Mouse (Mus musculus): ENCODE data around the gene Trappc6a. TPM values are rescaled to one million over a fixed set of nuclear protein-coding genes. Genes with fewer than 3 reads are reported as not detected.
A peak's percentile ranks its signal among the peaks of the same experiment; 100 is the strongest.

Trappc6a gene
- polyA plus RNA-seq, 1 experiment from 2014 or later: 101 TPM

- no peaks in the 10 kb centered on the region for H3K27me3 ChIP-seq (ENCODE audit: control insufficient read depth, insufficient read depth, low read length)
- peaks cover 46% of the 10 kb centered on the region for H3K4me1 ChIP-seq (ENCODE audit: control insufficient read depth, insufficient read depth, low read length)
- peak; percentile 92 for ATAC-seq (ENCODE audit: insufficient read depth, low FRiP score)
- peaks cover 15% of the 10 kb centered on the region for H3K36me3 ChIP-seq (ENCODE audit: control insufficient read depth, insufficient read depth, low read length)
- H3K4me2 ChIP-seq (ENCODE audit: low read depth, low read length): peak overlapping the region; percentile 98
- H3K9ac ChIP-seq (ENCODE audit: low read length): peak overlapping the region; percentile 97
- WGBS: under 1% methylated on average over 100 of the region's 102 CpGs
- H3K4me3 ChIP-seq (replicated peaks; ENCODE audit: low read length): peak overlapping the region; percentile 99
- peak overlapping the region; percentile 95 for H3K27ac ChIP-seq (ENCODE audit: low read length)
- no peaks in the 10 kb centered on the region for H3K9me3 ChIP-seq (replicated peaks; ENCODE audit: control insufficient read depth, low read length)
Observed at GRCm38 (mm10) chr7:19561765-19562642, 53.8 kb downstream of the Trappc6a start.

- Histone ChIP-seq H3K36me3 (ENCODE audit: control insufficient read depth, insufficient read depth, low read length) (peaks cover 15% of the 10 kb centered on the region), H3K27me3 (ENCODE audit: control insufficient read depth, insufficient read depth, low read length) (no peaks in the 10 kb centered on the region), H3K4me3 (replicated peaks; ENCODE audit: low read length) (peak within 1 kb of the TSS; percentile 99), H3K9ac (ENCODE audit: low read length) (peak within 1 kb of the TSS; percentile 97), H3K4me1 (ENCODE audit: control insufficient read depth, insufficient read depth, low read length) (peaks cover 42% of the 10 kb centered on the region), H3K27ac (ENCODE audit: low read length) (peak within 1 kb of the TSS; percentile 95), H3K9me3 (replicated peaks; ENCODE audit: control insufficient read depth, low read length) (no peaks in the 10 kb centered on the region), H3K4me2 (ENCODE audit: low read depth, low read length) (peak within 1 kb of the TSS; percentile 98)
- no peak for ATAC-seq (ENCODE audit: insufficient read depth, low FRiP score)
- WGBS: 2% methylated on average over 19 of the region's 19 CpGs
Observed at GRCm38 (mm10) chr7:19562643-19563410, 54.6 kb downstream of the Trappc6a start, which contains the start of gene Ppp1r37. TSS of gene Ppp1r37 (minus strand) at chr7:19563076.

GRCm38 (mm10) chr7:19563884-19564283 is 55.7 kb downstream of the Trappc6a start:
- H3K9ac ChIP-seq (ENCODE audit: low read length): no peak overlapping the region
- peaks cover 35% of the 10 kb centered on the region for H3K4me1 ChIP-seq (ENCODE audit: control insufficient read depth, insufficient read depth, low read length)
- no peak overlapping the region for H3K27ac ChIP-seq (ENCODE audit: low read length)
- no peak overlapping the region for H3K4me3 ChIP-seq (replicated peaks; ENCODE audit: low read length)
- H3K9me3 ChIP-seq (replicated peaks; ENCODE audit: control insufficient read depth, low read length): no peaks in the 10 kb centered on the region
- H3K4me2 ChIP-seq (ENCODE audit: low read depth, low read length): 0 out of 2 replicates have a peak overlapping the region, but pooled peaks have one; percentile 98
- 75% methylated on average over 3 of the region's 3 CpGs for WGBS
- ATAC-seq (ENCODE audit: insufficient read depth, low FRiP score): no peak
- H3K27me3 ChIP-seq (ENCODE audit: control insufficient read depth, insufficient read depth, low read length): no peaks in the 10 kb centered on the region
- H3K36me3 ChIP-seq (ENCODE audit: control insufficient read depth, insufficient read depth, low read length): peaks cover 15% of the 10 kb centered on the region

GRCm38 (mm10) chr7:19564455-19564854 is 56.3 kb downstream of the Trappc6a start:
- WGBS: 86% methylated on average over 4 of the region's 4 CpGs
- Histone ChIP-seq H3K36me3 (ENCODE audit: control insufficient read depth, insufficient read depth, low read length) (peaks cover 15% of the 10 kb centered on the region), H3K4me1 (ENCODE audit: control insufficient read depth, insufficient read depth, low read length) (peaks cover 29% of the 10 kb centered on the region), H3K27me3 (ENCODE audit: control insufficient read depth, insufficient read depth, low read length) (no peaks in the 10 kb centered on the region), H3K27ac (ENCODE audit: low read length) (no peak overlapping the region), H3K9me3 (replicated peaks; ENCODE audit: control insufficient read depth, low read length) (no peaks in the 10 kb centered on the region), H3K9ac (ENCODE audit: low read length) (no peak overlapping the region), H3K4me2 (ENCODE audit: low read depth, low read length) (no peak overlapping the region), H3K4me3 (replicated peaks; ENCODE audit: low read length) (no peak overlapping the region)
- no peak for ATAC-seq (ENCODE audit: insufficient read depth, low FRiP score)

Other genes with a start within 250 kb of the Trappc6a start
- 77.8 and 85.6 TPM in 2 replicates for gene Vasp, start 236.6 kb upstream of the Trappc6a start, polyA plus RNA-seq (2015; fragmentation: Nextera tagmentation; extraction: Ambion mirVana)
- 0.17 TPM in 1 of 2 replicates, not detected in the other for gene Ppm1n, start 228.3 kb upstream of the Trappc6a start, polyA plus RNA-seq (2015; fragmentation: Nextera tagmentation; extraction: Ambion mirVana)
- 14.8 and 21.7 TPM in 2 replicates for gene Rtn2, start 225.8 kb upstream of the Trappc6a start, polyA plus RNA-seq (2015; fragmentation: Nextera tagmentation; extraction: Ambion mirVana)
- gene Fosb, start 198.3 kb upstream of the Trappc6a start, polyA plus RNA-seq (2015; fragmentation: Nextera tagmentation; extraction: Ambion mirVana): 0.25 and 0.27 TPM in 2 replicates
- gene Ercc1, start 163.6 kb upstream of the Trappc6a start, polyA plus RNA-seq (2015; fragmentation: Nextera tagmentation; extraction: Ambion mirVana): 61.4 and 66.5 TPM in 2 replicates
- gene Cd3eap, start 148.9 kb upstream of the Trappc6a start, polyA plus RNA-seq (2015; fragmentation: Nextera tagmentation; extraction: Ambion mirVana): 22.9 and 23.0 TPM in 2 replicates
- gene Ppp1r13l, start 148.6 kb upstream of the Trappc6a start, polyA plus RNA-seq (2015; fragmentation: Nextera tagmentation; extraction: Ambion mirVana): 7.8 and 9.6 TPM in 2 replicates
- gene Ercc2, start 126.4 kb upstream of the Trappc6a start, polyA plus RNA-seq (2015; fragmentation: Nextera tagmentation; extraction: Ambion mirVana): 11.7 and 11.8 TPM in 2 replicates
- gene Klc3, start 104.3 kb upstream of the Trappc6a start, polyA plus RNA-seq (2015; fragmentation: Nextera tagmentation; extraction: Ambion mirVana): 13.3 and 15.8 TPM in 2 replicates
- gene Ckm, start 103.6 kb upstream of the Trappc6a start, polyA plus RNA-seq (2015; fragmentation: Nextera tagmentation; extraction: Ambion mirVana): 50.9 and 378 TPM in 2 replicates
- 4.3 and 5.9 TPM in 2 replicates for gene Mark4, start 49.6 kb upstream of the Trappc6a start, polyA plus RNA-seq (2015; fragmentation: Nextera tagmentation; extraction: Ambion mirVana)
- gene Exoc3l2, start 45.1 kb upstream of the Trappc6a start, polyA plus RNA-seq (2015; fragmentation: Nextera tagmentation; extraction: Ambion mirVana): 0.71 and 0.85 TPM in 2 replicates
- 1.4 and 1.5 TPM in 2 replicates for gene Bloc1s3, start within 50 bp of the Trappc6a start, polyA plus RNA-seq (2015; fragmentation: Nextera tagmentation; extraction: Ambion mirVana)
- 1.8 and 3.3 TPM in 2 replicates for gene Nkpd1, start 9.4 kb downstream of the Trappc6a start, polyA plus RNA-seq (2015; fragmentation: Nextera tagmentation; extraction: Ambion mirVana)
- gene Ppp1r37, start 54.7 kb downstream of the Trappc6a start, polyA plus RNA-seq (2015; fragmentation: Nextera tagmentation; extraction: Ambion mirVana): 19.1 and 20.4 TPM in 2 replicates
- gene Zfp296, start 68.9 kb downstream of the Trappc6a start, polyA plus RNA-seq (2015; fragmentation: Nextera tagmentation; extraction: Ambion mirVana): 2.8 and 3.7 TPM in 2 replicates
- gene Gemin7, start 69.2 kb downstream of the Trappc6a start, polyA plus RNA-seq (2015; fragmentation: Nextera tagmentation; extraction: Ambion mirVana): 141 and 153 TPM in 2 replicates
- 28.6 and 35.2 TPM in 2 replicates for gene Clasrp, start 96.1 kb downstream of the Trappc6a start, polyA plus RNA-seq (2015; fragmentation: Nextera tagmentation; extraction: Ambion mirVana)
- gene Relb, start 121.0 kb downstream of the Trappc6a start, polyA plus RNA-seq (2015; fragmentation: Nextera tagmentation; extraction: Ambion mirVana): 9.0 and 11.3 TPM in 2 replicates
- gene Clptm1, start 156.6 kb downstream of the Trappc6a start, polyA plus RNA-seq (2015; fragmentation: Nextera tagmentation; extraction: Ambion mirVana): 58.2 and 59.4 TPM in 2 replicates
- gene Apoc2, start 169.5 kb downstream of the Trappc6a start, polyA plus RNA-seq (2015; fragmentation: Nextera tagmentation; extraction: Ambion mirVana): 80.5 and 93.2 TPM in 2 replicates
- 1.2 and 7.2 TPM in 2 replicates for gene Gm44805, start 173.0 kb downstream of the Trappc6a start, polyA plus RNA-seq (2015; fragmentation: Nextera tagmentation; extraction: Ambion mirVana)
- 11.4 and 16.8 TPM in 2 replicates for gene Apoc4, start 173.1 kb downstream of the Trappc6a start, polyA plus RNA-seq (2015; fragmentation: Nextera tagmentation; extraction: Ambion mirVana)
- gene Apoc1, start 184.3 kb downstream of the Trappc6a start, polyA plus RNA-seq (2015; fragmentation: Nextera tagmentation; extraction: Ambion mirVana): 38.3 and 53.4 TPM in 2 replicates
- 385 and 438 TPM in 2 replicates for gene Apoe, start 190.8 kb downstream of the Trappc6a start, polyA plus RNA-seq (2015; fragmentation: Nextera tagmentation; extraction: Ambion mirVana)
- 65.2 and 81.8 TPM in 2 replicates for gene Tomm40, start 207.0 kb downstream of the Trappc6a start, polyA plus RNA-seq (2015; fragmentation: Nextera tagmentation; extraction: Ambion mirVana)
- 98.6 and 104 TPM in 2 replicates for gene Nectin2, start 242.1 kb downstream of the Trappc6a start, polyA plus RNA-seq (2015; fragmentation: Nextera tagmentation; extraction: Ambion mirVana)